Mouse (Mus musculus): ENCODE results near the gene Lif. TPM values are rescaled to one million over a fixed set of nuclear protein-coding genes. Genes with fewer than 3 reads are reported as not detected.

Lif gene
- polyA plus RNA-seq, 1 experiment from 2014 or later = not detected

DNA sequence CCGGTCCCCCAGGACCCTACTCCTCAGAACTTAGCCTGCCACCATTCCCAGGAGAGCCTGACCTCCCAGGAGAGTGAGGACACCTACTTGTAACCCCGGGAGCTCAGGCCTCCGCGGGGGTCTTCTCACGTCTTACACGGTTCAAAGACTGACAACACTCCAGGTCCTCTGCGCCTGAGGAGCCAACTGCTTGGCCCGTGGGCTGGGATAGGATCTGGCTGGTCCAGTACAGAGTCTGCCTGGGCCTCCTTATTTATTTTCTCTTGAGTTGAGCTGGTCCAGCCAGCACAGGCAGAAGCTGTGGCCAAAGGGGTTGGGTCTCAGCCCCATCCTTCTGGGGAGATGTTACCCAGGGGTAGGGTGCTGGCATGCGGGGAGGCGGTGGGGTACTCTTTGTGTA lies 42.3 kb upstream of the Lif start:
- H3K27me3 ChIP-seq (ENCODE audit: insufficient read depth, low read length) = 0 out of 2 replicates have a peak, but pooled peaks cover 7% of the 10 kb centered on the region
- WGBS (ENCODE audit: insufficient replicate concordance) = 84% methylated on average over 10 of the region's 10 CpGs
- no peak overlapping the region for H3K4me2 ChIP-seq (ENCODE audit: low read depth, low read length)
- H3K4me3 ChIP-seq (ENCODE audit: low read depth, low read length) = no peak overlapping the region
- no peak overlapping the region for H3K9ac ChIP-seq (replicated peaks)
- DNase-seq (no peak), ATAC-seq (no peak)
- TF ChIP-seq EP300 (IDR thresholded peaks at IDR 0.05; ENCODE audit: low read depth) (no peak), CTCF (IDR thresholded peaks at IDR 0.05; ENCODE audit: low read depth) (no peak)
- peaks cover 18% of the 10 kb centered on the region for H3K36me3 ChIP-seq (replicated peaks; ENCODE audit: insufficient read depth, low read length)
- no peak overlapping the region for H3K27ac ChIP-seq (ENCODE audit: low read depth)
- H3K9me3 ChIP-seq (ENCODE audit: low read length) = no peaks in the 10 kb centered on the region
- H3K4me1 ChIP-seq (ENCODE audit: insufficient read depth) = peaks cover 9% of the 10 kb centered on the region

DNA sequence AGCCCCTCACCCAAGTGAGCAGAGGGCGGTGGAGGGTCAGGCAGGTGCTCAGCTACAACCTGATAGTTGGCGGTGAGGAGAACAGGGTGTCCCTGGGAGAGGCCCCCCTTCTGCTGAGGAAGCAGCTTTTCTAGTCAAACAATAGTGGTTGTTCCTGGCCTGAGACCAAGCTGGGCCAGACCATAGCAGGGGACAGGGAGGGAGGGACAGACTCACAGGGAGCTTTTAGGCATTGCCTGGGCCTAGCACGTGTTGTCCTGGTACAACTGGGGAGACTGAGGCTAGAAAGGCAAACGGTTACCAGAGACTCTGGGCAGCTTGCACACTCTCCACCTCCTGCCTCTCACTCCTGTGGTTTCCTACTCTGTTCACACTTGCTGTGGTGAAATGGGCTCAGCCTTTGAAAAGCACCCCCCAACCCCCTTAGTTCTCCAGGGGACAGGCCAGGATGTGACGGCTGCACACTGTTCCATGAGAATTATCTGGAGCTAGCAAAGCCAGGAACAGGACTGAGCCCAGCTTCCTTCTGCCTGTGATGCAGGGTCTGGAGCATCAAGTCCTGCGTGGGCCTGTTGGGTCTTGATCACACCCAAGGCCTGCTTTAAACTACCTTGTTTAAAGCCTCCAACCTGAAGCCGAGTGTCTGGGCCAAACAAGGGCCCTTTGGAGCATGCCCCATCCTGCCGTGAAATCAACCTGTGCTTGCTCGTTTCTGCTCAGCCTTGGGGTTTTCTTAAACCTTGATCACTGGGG lies 40.9 kb upstream of the Lif start:
- Histone ChIP-seq H3K4me3 (ENCODE audit: low read depth, low read length) (no peak overlapping the region), H3K27ac (ENCODE audit: low read depth) (peak overlapping the region; percentile 29; the same call in 1 of the 2 replicates), H3K36me3 (replicated peaks; ENCODE audit: insufficient read depth, low read length) (peaks cover 10% of the 10 kb centered on the region), H3K9me3 (ENCODE audit: low read length) (no peaks in the 10 kb centered on the region), H3K9ac (replicated peaks) (no peak overlapping the region), H3K4me2 (ENCODE audit: low read depth, low read length) (no peak overlapping the region), H3K4me1 (ENCODE audit: insufficient read depth) (peaks cover 13% of the 10 kb centered on the region), H3K27me3 (ENCODE audit: insufficient read depth, low read length) (0 out of 2 replicates have a peak, but pooled peaks cover 7% of the 10 kb centered on the region)
- ATAC-seq = no peak
- no peak for DNase-seq
- 76% methylated on average over 9 of the region's 9 CpGs for WGBS (ENCODE audit: insufficient replicate concordance)
- TF ChIP-seq CTCF (IDR thresholded peaks at IDR 0.05; ENCODE audit: low read depth) = no peak
- no peak for TF ChIP-seq EP300 (IDR thresholded peaks at IDR 0.05; ENCODE audit: low read depth)

GRCm38 (mm10) chr11:4217914-4218629 lies 39.3 kb upstream of the Lif start, which contains the start of gene Castor1:
TSS of gene Castor1 (plus strand) at chr11:4218225.
- H3K4me1 ChIP-seq (ENCODE audit: insufficient read depth) = peaks cover 20% of the 10 kb centered on the region
- peak within 1 kb of the TSS; percentile 50 for H3K4me3 ChIP-seq (ENCODE audit: low read depth, low read length)
- no peak for TF ChIP-seq CTCF (IDR thresholded peaks at IDR 0.05; ENCODE audit: low read depth)
- no peak for TF ChIP-seq EP300 (IDR thresholded peaks at IDR 0.05; ENCODE audit: low read depth)
- H3K27me3 ChIP-seq (ENCODE audit: insufficient read depth, low read length) = 0 out of 2 replicates have a peak, but pooled peaks cover 7% of the 10 kb centered on the region
- H3K9me3 ChIP-seq (ENCODE audit: low read length) = no peaks in the 10 kb centered on the region
- peak; percentile 95 for DNase-seq
- peak; percentile 90 for ATAC-seq
- H3K27ac ChIP-seq (ENCODE audit: low read depth) = peak within 1 kb of the TSS; percentile 29; the same call in 1 of the 2 replicates
- WGBS (ENCODE audit: insufficient replicate concordance) = 3% methylated on average over 53 of the region's 56 CpGs
- peaks cover 4% of the 10 kb centered on the region for H3K36me3 ChIP-seq (replicated peaks; ENCODE audit: insufficient read depth, low read length)
- peak within 1 kb of the TSS; percentile 93 for H3K4me2 ChIP-seq (ENCODE audit: low read depth, low read length)
- peak within 1 kb of the TSS; percentile 66 for H3K9ac ChIP-seq (replicated peaks)

- ATAC-seq = no peak
- H3K9ac ChIP-seq (replicated peaks) = peak overlapping the region; percentile 66
- H3K4me1 ChIP-seq (ENCODE audit: insufficient read depth) = peaks cover 25% of the 10 kb centered on the region
- peaks cover 3% of the 10 kb centered on the region; the same call in 1 of the 2 replicates for H3K36me3 ChIP-seq (replicated peaks; ENCODE audit: insufficient read depth, low read length)
- no peak for DNase-seq
- H3K9me3 ChIP-seq (ENCODE audit: low read length) = no peaks in the 10 kb centered on the region
- TF ChIP-seq EP300 (IDR thresholded peaks at IDR 0.05; ENCODE audit: low read depth) (no peak), CTCF (IDR thresholded peaks at IDR 0.05; ENCODE audit: low read depth) (no peak)
- H3K4me3 ChIP-seq (ENCODE audit: low read depth, low read length) = peak overlapping the region; percentile 50
- no peak overlapping the region for H3K27ac ChIP-seq (ENCODE audit: low read depth)
- H3K4me2 ChIP-seq (ENCODE audit: low read depth, low read length) = peak overlapping the region; percentile 93
- 0 out of 2 replicates have a peak, but pooled peaks cover 7% of the 10 kb centered on the region for H3K27me3 ChIP-seq (ENCODE audit: insufficient read depth, low read length)
- WGBS (ENCODE audit: insufficient replicate concordance) = 17% methylated on average over 6 of the region's 6 CpGs
Observed at GRCm38 (mm10) chr11:4218637-4219036, 38.7 kb upstream of the Lif start.

DNA sequence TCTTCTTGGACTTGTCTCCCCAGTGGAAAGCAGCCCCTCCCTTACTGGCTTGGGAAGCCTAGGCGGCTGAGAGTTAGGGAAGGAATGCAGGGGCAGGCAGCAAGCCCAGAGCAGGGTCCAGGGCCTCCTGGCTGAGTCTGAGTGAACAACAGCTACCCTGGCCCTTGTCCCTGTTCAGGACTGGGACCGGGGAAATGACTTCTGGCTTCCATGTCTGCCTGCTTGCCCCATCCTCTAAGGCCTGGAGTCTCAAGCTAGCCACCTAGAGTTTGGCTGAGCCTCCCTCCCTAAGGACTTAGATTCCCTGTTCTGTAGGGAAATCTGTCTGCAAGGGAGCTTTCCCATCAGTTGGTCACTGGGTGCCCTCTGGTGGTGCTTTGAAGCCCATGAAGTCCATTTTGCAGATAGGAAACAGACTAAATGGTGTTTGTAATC lies 38.0 kb upstream of the Lif start:
- Histone ChIP-seq H3K27ac (ENCODE audit: low read depth) (no peak overlapping the region), H3K36me3 (replicated peaks; ENCODE audit: insufficient read depth, low read length) (peaks cover 3% of the 10 kb centered on the region; the same call in 1 of the 2 replicates), H3K4me3 (ENCODE audit: low read depth, low read length) (no peak overlapping the region), H3K27me3 (ENCODE audit: insufficient read depth, low read length) (0 out of 2 replicates have a peak, but pooled peaks cover 7% of the 10 kb centered on the region), H3K9ac (replicated peaks) (no peak overlapping the region), H3K9me3 (ENCODE audit: low read length) (no peaks in the 10 kb centered on the region), H3K4me1 (ENCODE audit: insufficient read depth) (peaks cover 30% of the 10 kb centered on the region), H3K4me2 (ENCODE audit: low read depth, low read length) (0 out of 2 replicates have a peak overlapping the region, but pooled peaks have one; percentile 93)
- peak; percentile 67 for DNase-seq
- TF ChIP-seq CTCF (IDR thresholded peaks at IDR 0.05; ENCODE audit: low read depth) (peak; percentile 88), EP300 (IDR thresholded peaks at IDR 0.05; ENCODE audit: low read depth) (no peak)
- WGBS (ENCODE audit: insufficient replicate concordance) = 20% methylated on average over 2 of the region's 2 CpGs
- ATAC-seq = no peak

DNA sequence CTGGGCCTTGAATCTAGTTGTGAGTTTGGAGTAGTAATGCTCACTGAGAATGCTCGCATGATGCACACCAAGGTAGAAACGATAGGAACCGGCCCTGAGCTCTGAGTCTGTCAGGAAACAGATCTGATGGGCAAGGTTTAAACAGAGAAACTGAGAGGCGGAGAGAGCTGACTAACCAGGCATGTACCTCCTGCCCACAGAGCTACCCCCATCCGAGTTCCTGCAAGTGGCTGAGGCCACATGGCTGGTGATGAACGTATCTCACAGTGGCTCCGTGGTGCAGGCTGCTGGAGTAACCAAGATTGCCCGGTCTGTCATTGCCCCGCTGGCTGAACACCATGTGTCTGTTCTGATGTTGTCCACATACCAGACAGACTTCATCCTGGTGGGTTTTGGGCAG lies 37.4 kb upstream of the Lif start:
- Histone ChIP-seq H3K36me3 (replicated peaks; ENCODE audit: insufficient read depth, low read length) (peaks cover 1% of the 10 kb centered on the region; the same call in 1 of the 2 replicates), H3K9me3 (ENCODE audit: low read length) (no peaks in the 10 kb centered on the region), H3K27ac (ENCODE audit: low read depth) (no peak overlapping the region), H3K4me1 (ENCODE audit: insufficient read depth) (peaks cover 33% of the 10 kb centered on the region), H3K9ac (replicated peaks) (no peak overlapping the region), H3K4me3 (ENCODE audit: low read depth, low read length) (no peak overlapping the region), H3K27me3 (ENCODE audit: insufficient read depth, low read length) (0 out of 2 replicates have a peak, but pooled peaks cover 7% of the 10 kb centered on the region), H3K4me2 (ENCODE audit: low read depth, low read length) (no peak overlapping the region)
- no peak for TF ChIP-seq EP300 (IDR thresholded peaks at IDR 0.05; ENCODE audit: low read depth)
- TF ChIP-seq CTCF (IDR thresholded peaks at IDR 0.05; ENCODE audit: low read depth) = no peak
- ATAC-seq = no peak
- 49% methylated on average over 9 of the region's 9 CpGs for WGBS (ENCODE audit: insufficient replicate concordance)
- no peak for DNase-seq
